Mouse (Mus musculus) midbrain, embryonic 15.5 days (tissue): ENCODE data around the gene Fgf22. TPM values are rescaled to one million over a fixed set of nuclear protein-coding genes. Genes with fewer than 3 reads are reported as not detected.

Experiments used
- ATAC-seq: fragments of 200-750 bp; cut with Nextera tagmentation; replicated peaks from 2 replicates; pipeline ENCODE4 v1.8.0; 2017; ENCODE audit warnings: moderate TSS enrichment
- H3K27ac ChIP-seq: fragments of 300-500 bp; sonication (generic); 2 replicates; pipeline ENCODE4 v1.5.1; 2015; ENCODE audit warnings: mild to moderate bottlenecking, inconsistent platforms
- H3K27me3 ChIP-seq: fragments of 300-500 bp; sonication (generic); replicated peaks from 2 replicates; pipeline ENCODE4 v1.6.1; 2015; ENCODE audit warnings: inconsistent platforms
- H3K36me3 ChIP-seq: fragments of 300-500 bp; sonication (generic); replicated peaks from 2 replicates; pipeline ENCODE4 v1.6.1; 2015; ENCODE audit warnings: inconsistent platforms
- H3K4me1 ChIP-seq: fragments of 300-500 bp; sonication (generic); 2 replicates; pipeline ENCODE4 v1.6.1; 2015; ENCODE audit warnings: inconsistent platforms
- H3K4me2 ChIP-seq: fragments of 300-500 bp; sonication (generic); 2 replicates; pipeline ENCODE4 v1.6.1; 2015; ENCODE audit warnings: inconsistent platforms, mild to moderate bottlenecking, moderate library complexity
- H3K4me3 ChIP-seq: fragments of 300-500 bp; sonication (generic); 2 replicates; pipeline ENCODE4 v1.5.1; 2015; ENCODE audit warnings: mild to moderate bottlenecking, inconsistent platforms
- H3K9ac ChIP-seq: fragments of 300-500 bp; sonication (generic); 2 replicates; pipeline ENCODE4 v1.6.1; 2015; ENCODE audit warnings: mild to moderate bottlenecking, inconsistent platforms
- H3K9me3 ChIP-seq: fragments of 300-500 bp; sonication (generic); 2 replicates; pipeline ENCODE4 v1.6.1; 2016; ENCODE audit warnings: inconsistent platforms
- WGBS: fragments of 180-500 bp; shearing (Covaris S2); methylation state at CpG from one replicate; pipeline ENCODE4 v1.1.7; 2015; ENCODE audit warnings: mixed read lengths; 5-methylcytosine and 5-hydroxymethylcytosine counted together
- polyA plus RNA-seq: library from polyadenylated mRNA; unstranded; fragments of >200 nt; fragmentation: Nextera tagmentation; extraction: Ambion mirVana; gene quantifications from 2 replicates; pipeline ENCODE4 v1.2.1, GENCODE M21; 2015

Fgf22 gene
- polyA plus RNA-seq, 1 experiment from 2014 or later: 1.6 TPM

DNA sequence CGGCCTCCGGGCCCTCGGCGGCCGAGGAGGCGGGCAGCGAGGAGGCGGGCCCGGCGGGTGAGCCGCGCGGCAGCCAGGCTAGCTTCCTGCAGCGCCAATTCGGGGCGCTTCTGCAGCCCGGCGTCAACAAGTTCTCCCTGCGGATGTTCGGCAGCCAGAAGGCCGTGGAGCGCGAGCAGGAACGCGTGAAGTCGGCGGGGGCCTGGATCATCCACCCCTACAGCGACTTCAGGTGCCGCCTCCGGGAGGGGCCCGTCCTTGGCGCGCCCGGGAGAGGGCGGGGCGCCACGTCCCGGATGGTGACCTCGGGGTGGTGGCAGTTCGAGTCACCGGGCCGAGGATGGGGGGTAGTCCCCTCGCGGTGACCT, 37.9 kb upstream of the Fgf22 start:
- peaks cover 24% of the 10 kb centered on the region for H3K4me1 ChIP-seq
- peak overlapping the region; percentile 73 for H3K9ac ChIP-seq
- peaks cover 2% of the 10 kb centered on the region; the same call in 1 of the 2 replicates for H3K36me3 ChIP-seq
- peak; percentile 22 for ATAC-seq
- H3K27ac ChIP-seq: peak overlapping the region; percentile 69
- peak overlapping the region; percentile 74 for H3K4me3 ChIP-seq
- WGBS: under 1% methylated on average over 42 of the region's 44 CpGs
- no peaks in the 10 kb centered on the region for H3K9me3 ChIP-seq
- H3K4me2 ChIP-seq: peak overlapping the region; percentile 84
- peaks cover 41% of the 10 kb centered on the region for H3K27me3 ChIP-seq

DNA sequence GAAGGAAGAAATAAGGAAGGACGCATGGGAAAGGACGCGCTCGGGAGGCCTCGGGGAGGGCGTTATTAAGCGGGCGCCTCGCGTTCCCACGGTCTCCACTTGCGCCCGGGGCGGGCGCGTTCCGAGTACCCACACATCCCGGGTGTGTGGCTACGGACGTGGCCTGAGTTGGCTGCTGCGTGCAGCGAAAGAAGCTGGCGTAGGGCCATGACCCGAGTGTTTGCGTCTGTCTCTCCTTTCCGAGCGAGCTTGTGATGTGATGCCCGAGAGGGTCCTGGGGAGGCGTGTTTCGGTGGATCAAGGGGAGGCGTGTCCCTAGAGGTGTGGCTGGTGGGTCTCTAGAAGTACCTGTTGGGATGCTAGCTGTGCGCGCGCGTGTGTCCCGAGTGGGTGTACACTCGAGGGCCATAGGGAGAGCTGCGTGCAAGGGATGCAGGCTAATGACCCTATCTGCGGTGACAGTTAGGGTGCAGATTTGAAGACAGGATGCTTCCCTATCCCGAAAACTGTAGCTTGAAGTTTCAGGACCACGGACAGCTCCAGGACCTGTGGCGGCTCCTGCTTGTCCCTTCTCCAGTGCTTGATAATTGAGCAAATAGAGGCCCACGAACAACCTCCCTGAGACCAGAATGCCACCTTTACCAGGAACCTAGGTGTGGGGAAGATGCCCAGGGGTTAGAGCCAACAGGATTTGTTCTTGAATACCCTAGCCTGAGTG, 37.1 kb upstream of the Fgf22 start:
- peak overlapping the region; percentile 73 for H3K9ac ChIP-seq
- no peak overlapping the region for H3K27ac ChIP-seq
- peaks cover 41% of the 10 kb centered on the region for H3K27me3 ChIP-seq
- H3K36me3 ChIP-seq: no peaks in the 10 kb centered on the region
- WGBS: 4% methylated on average over 43 of the region's 43 CpGs
- no peak for ATAC-seq
- no peaks in the 10 kb centered on the region for H3K9me3 ChIP-seq
- H3K4me1 ChIP-seq: peaks cover 24% of the 10 kb centered on the region
- H3K4me2 ChIP-seq: peak overlapping the region; percentile 84
- peak overlapping the region; percentile 74 for H3K4me3 ChIP-seq

DNA sequence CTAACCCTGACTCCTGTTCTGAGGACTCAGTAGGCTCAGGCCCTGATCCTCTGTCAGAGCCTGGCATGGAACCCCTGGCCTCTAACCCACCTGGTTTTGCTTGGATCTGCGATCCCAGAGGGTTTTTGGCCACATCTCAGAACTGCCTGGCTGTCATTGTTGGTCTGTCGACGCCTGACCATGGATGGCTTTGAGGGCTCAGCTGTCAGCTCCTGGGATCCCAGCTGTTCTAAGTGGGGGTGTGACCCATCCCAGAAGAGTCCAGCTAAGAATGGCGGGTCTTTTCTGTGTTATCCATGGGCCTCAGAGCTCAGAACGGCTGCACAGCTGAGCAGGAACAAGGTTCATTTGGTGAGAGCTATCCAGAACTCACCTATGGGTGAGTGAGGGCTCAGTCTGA, 33.8 kb upstream of the Fgf22 start:
- Histone ChIP-seq H3K36me3 (no peaks in the 10 kb centered on the region), H3K27ac (no peak overlapping the region), H3K4me1 (peaks cover 22% of the 10 kb centered on the region), H3K9ac (no peak overlapping the region), H3K27me3 (peaks cover 28% of the 10 kb centered on the region), H3K9me3 (no peaks in the 10 kb centered on the region), H3K4me3 (no peak overlapping the region), H3K4me2 (no peak overlapping the region)
- no peak for ATAC-seq
- WGBS: 64% methylated on average over 5 of the region's 5 CpGs

DNA sequence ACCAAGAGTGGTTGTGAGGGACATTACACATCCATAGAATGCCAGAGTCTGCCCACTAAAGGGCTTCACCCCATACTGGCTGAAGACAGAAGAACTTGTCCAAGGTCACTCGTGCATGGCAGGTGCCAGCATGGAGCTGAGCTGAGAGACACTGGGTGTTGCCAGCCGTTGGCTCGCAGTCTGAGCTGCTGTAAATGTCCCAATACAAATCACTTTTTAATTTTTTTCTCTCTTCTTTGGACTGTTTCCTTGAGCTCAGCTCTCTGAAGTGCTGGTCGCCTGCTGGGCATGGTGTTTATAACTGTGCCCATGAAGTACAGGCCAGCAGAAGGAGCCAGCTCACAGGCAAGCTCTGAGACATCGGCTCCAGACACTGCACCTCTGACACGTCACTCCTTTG, 31.8 kb upstream of the Fgf22 start:
- Histone ChIP-seq H3K27ac (no peak overlapping the region), H3K9ac (no peak overlapping the region), H3K36me3 (no peaks in the 10 kb centered on the region), H3K9me3 (no peaks in the 10 kb centered on the region), H3K27me3 (peaks cover 15% of the 10 kb centered on the region), H3K4me1 (peaks cover 5% of the 10 kb centered on the region), H3K4me2 (no peak overlapping the region), H3K4me3 (no peak overlapping the region)
- WGBS: 50% methylated on average over 6 of the region's 6 CpGs
- ATAC-seq: no peak

DNA sequence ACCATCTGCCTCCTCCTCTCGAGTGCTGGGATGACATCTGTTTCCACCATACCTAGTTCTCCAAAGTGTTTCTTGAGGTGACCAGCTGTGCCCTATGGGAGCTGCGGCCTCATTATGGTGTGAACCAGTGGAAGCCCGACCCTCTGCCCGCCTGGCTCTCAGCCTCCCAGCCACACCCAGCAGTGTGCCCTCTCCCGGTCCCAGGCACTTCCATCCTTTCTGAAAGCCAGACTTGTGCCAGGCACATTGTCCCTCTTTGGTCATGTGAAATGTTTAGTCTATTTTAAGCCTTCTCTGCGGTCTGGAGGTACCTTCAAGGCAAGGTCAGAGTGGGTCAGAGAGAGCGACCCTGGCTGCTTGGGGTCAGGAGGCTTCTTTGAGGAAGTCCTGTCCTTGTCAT, 31.2 kb upstream of the Fgf22 start:
- H3K4me2 ChIP-seq: no peak overlapping the region
- H3K27ac ChIP-seq: no peak overlapping the region
- H3K36me3 ChIP-seq: no peaks in the 10 kb centered on the region
- WGBS: 92% methylated on average over 7 of the region's 7 CpGs
- H3K9me3 ChIP-seq: no peaks in the 10 kb centered on the region
- ATAC-seq: no peak
- H3K4me3 ChIP-seq: no peak overlapping the region
- H3K9ac ChIP-seq: no peak overlapping the region
- H3K27me3 ChIP-seq: peaks cover 9% of the 10 kb centered on the region
- no peaks in the 10 kb centered on the region for H3K4me1 ChIP-seq

DNA sequence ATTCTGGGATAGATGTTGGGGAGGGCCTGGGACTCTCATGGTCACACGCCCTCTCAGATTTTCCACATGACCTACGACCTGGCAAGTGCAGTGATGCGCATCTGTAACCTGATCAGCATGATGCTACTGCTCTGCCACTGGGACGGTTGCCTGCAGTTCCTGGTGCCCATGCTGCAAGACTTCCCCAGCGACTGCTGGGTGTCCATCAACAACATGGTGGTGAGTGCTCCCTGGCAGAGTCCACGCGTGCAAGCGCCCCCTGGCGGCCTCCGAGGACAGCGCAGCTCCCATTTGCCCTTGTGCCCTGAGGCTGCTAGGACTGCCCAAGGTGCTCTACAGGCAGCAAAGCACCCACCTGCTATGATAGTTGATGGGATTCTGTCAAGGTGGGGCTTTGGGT, 28.8 kb upstream of the Fgf22 start:
- no peak overlapping the region for H3K27ac ChIP-seq
- no peaks in the 10 kb centered on the region for H3K9me3 ChIP-seq
- no peak overlapping the region for H3K4me3 ChIP-seq
- H3K27me3 ChIP-seq: no peaks in the 10 kb centered on the region
- H3K9ac ChIP-seq: no peak overlapping the region
- H3K4me1 ChIP-seq: no peaks in the 10 kb centered on the region
- no peak for ATAC-seq
- WGBS: 29% methylated on average over 11 of the region's 11 CpGs
- H3K36me3 ChIP-seq: no peaks in the 10 kb centered on the region
- H3K4me2 ChIP-seq: no peak overlapping the region

DNA sequence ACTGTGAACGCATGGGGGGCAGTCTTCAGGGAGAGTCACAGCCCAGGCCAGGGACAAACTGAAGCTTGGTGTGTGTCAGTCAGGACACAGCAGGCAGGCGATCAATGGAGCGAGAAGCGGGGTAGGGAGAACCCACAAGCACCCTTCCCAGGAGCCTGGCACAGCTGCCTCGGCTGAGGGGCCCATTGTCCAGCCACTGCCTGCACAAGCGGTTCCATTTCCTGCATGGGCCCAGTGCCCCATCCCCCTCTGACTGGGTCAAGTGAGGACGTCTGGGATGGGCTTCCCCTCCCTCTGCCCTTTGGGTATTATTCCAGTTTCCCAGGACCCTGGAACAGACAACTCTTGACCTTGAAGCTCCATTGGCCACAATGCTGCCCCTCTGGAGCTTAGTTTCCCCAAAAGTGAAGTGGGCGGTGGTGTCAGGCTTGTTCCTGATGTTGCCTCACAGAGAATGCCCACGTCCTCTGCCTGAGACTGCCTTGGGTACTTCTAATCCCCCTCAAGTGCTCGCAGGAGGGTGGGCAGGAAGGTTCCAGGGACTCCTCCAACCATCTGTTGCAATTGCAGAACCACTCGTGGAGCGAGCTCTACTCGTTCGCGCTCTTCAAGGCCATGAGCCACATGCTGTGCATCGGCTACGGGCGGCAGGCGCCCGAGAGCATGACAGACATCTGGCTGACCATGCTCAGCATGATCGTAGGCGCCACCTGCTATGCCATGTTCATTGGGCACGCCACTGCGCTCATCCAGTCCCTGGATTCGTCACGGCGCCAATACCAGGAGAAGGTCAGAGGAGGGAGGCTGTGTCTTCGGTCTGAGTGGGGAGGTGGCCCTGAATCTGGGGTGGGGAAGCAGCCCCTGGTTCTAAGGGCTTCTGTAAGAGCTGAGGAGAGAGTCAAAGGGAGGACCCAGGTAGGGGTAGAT, 26.3 kb upstream of the Fgf22 start:
- Histone ChIP-seq H3K27ac (no peak overlapping the region), H3K4me3 (no peak overlapping the region), H3K9ac (no peak overlapping the region), H3K4me1 (no peaks in the 10 kb centered on the region), H3K4me2 (no peak overlapping the region), H3K27me3 (no peaks in the 10 kb centered on the region), H3K36me3 (peaks cover 3% of the 10 kb centered on the region; the same call in 1 of the 2 replicates), H3K9me3 (no peaks in the 10 kb centered on the region)
- 73% methylated on average over 28 of the region's 28 CpGs for WGBS
- no peak for ATAC-seq

DNA sequence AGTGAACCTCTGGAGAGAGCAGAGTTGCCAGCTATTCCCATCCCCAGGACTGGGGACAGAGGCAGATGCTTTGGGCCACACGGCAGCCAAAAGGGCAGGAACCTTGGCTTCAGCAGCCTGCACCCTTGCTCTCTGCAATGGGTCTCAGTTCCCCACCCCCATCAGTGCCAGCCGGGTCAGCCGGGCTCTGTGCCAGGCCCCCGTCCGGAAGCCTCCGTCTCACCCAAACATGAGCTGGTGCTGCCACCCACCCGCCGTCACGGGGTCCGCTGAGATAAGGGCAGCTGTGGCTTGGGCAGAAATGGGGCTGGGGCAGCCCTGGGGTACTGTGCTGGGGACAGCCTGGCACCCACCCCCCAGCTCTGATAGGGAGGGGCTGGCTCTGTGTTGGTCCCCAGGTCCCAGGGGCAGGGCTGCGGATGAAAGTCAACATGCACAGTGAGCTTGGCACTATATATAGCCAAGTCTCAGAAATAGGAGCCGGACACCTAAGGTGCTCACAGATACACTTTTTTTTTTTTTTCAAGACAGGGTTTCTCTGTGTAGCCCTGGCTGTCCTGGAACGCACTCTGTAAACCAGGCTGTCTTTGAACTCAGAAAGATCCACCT, 25.4 kb upstream of the Fgf22 start:
- H3K27me3 ChIP-seq: no peaks in the 10 kb centered on the region
- WGBS: 81% methylated on average over 13 of the region's 13 CpGs
- H3K36me3 ChIP-seq: peaks cover 11% of the 10 kb centered on the region; the same call in 1 of the 2 replicates
- H3K27ac ChIP-seq: no peak overlapping the region
- no peak for ATAC-seq
- no peak overlapping the region for H3K4me3 ChIP-seq
- H3K4me1 ChIP-seq: no peaks in the 10 kb centered on the region
- no peak overlapping the region for H3K9ac ChIP-seq
- no peaks in the 10 kb centered on the region for H3K9me3 ChIP-seq
- no peak overlapping the region for H3K4me2 ChIP-seq

DNA sequence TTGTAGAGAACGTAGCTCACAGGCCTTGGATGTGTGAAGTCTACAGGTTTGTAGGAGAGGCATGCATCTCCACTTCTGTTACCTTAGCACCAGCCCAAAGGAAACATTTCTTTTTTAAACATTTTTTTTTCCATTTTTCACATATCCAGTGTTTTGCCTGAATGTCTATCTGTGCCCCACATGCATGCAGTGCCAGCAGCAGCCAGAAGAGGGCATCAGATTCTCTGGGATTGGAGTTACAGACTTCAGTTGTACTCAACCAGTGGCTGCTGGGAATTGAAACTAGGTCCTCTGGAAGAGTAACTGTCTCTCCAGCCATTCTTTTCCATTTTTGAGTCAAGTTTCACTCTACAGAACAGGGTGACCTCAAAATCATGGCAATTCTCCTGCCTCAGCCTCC, 22.4 kb upstream of the Fgf22 start:
- 100% methylated on average over 1 of the region's 1 CpGs for WGBS
- H3K36me3 ChIP-seq: peaks cover 41% of the 10 kb centered on the region

DNA sequence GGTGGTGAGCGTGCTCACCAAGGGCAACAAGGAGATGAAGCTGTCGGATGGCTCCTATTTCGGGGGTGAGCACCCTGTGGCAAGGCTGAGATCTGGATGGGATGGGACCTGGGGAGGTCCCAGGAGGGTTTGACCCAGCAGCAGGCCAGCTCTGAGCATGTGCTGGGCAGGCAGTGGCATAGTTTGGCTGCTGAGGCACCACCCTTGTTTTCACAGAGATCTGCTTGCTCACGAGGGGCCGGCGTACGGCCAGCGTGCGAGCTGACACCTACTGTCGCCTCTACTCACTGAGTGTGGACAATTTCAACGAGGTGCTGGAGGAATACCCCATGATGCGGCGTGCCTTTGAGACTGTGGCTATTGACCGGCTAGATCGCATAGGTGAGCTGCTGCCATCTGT, 21.0 kb upstream of the Fgf22 start:
- Histone ChIP-seq H3K27ac (no peak overlapping the region), H3K36me3 (peaks cover 55% of the 10 kb centered on the region), H3K4me2 (no peak overlapping the region), H3K4me3 (no peak overlapping the region), H3K4me1 (no peaks in the 10 kb centered on the region), H3K9ac (no peak overlapping the region), H3K9me3 (peaks cover 11% of the 10 kb centered on the region), H3K27me3 (peaks cover 6% of the 10 kb centered on the region; the same call in 1 of the 2 replicates)
- no peak for ATAC-seq
- WGBS: 96% methylated on average over 15 of the region's 15 CpGs

More for the DNA sequence above, 22.4 kb upstream of the Fgf22 start:
- Histone ChIP-seq H3K27me3 (peaks cover 6% of the 10 kb centered on the region; the same call in 1 of the 2 replicates), H3K9me3 (0 out of 2 replicates have a peak, but pooled peaks cover 2% of the 10 kb centered on the region), H3K27ac (no peak overlapping the region), H3K4me2 (no peak overlapping the region), H3K9ac (no peak overlapping the region), H3K4me3 (no peak overlapping the region), H3K4me1 (no peaks in the 10 kb centered on the region)
- ATAC-seq: no peak

DNA sequence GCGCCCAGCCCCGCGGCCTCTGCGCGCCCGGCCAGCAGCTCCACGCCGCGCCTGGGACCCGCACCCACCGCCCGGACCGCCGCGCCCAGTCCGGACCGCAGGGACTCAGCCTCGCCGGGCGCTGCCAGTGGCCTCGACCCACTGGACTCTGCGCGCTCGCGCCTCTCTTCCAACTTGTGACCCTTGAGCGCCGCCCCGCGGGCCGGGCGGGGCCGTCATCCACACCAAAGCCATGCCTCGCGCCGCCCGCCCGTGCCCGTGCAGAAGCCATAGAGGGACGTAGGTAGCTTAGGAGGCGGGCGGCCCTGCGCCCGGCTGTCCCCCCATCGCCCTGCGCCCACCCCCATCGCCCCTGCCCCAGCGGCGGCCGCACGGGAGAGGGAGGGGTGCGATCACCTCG, 19.5 kb upstream of the Fgf22 start:
- Histone ChIP-seq H3K27ac (no peak overlapping the region), H3K4me3 (no peak overlapping the region), H3K9me3 (peaks cover 23% of the 10 kb centered on the region), H3K27me3 (peaks cover 6% of the 10 kb centered on the region; the same call in 1 of the 2 replicates), H3K4me2 (no peak overlapping the region), H3K9ac (no peak overlapping the region), H3K36me3 (peaks cover 70% of the 10 kb centered on the region), H3K4me1 (no peaks in the 10 kb centered on the region)
- WGBS: 22% methylated on average over 45 of the region's 52 CpGs
- no peak for ATAC-seq

DNA sequence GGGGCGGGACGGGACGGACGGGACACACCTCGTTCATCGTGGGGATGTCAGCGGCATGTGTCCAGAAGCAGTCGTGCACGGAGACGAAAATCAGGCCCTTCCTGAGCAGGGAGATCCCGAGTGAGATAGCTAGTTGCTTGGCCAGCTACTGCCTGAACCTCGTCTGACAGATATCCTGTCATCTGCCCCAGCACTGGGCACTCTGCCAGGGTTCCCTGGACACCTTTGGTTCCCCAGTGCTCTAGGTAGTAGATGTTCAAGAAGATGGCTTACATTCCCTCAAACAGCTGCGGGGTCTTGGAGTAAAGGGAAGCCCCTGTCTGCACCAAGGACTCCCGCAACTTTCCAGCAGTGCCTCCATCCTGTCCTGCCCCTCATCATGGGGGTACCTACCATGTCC, 18.2 kb upstream of the Fgf22 start:
- Histone ChIP-seq H3K4me2 (no peak overlapping the region), H3K27ac (no peak overlapping the region)
- 89% methylated on average over 14 of the region's 14 CpGs for WGBS

More for the DNA sequence above, 18.2 kb upstream of the Fgf22 start:
- no peak for ATAC-seq
- Histone ChIP-seq H3K9ac (no peak overlapping the region), H3K4me1 (no peaks in the 10 kb centered on the region), H3K9me3 (peaks cover 23% of the 10 kb centered on the region), H3K36me3 (peaks cover 83% of the 10 kb centered on the region), H3K27me3 (peaks cover 6% of the 10 kb centered on the region; the same call in 1 of the 2 replicates), H3K4me3 (no peak overlapping the region)
